Mouse (Mus musculus) heart, adult 2 months (tissue): ENCODE results near the gene Rbm24.

Experiments
- CTCF ChIP-seq: fragments of 200-600 bp; IDR thresholded peaks from 2 replicates; pipeline ENCODE4 v1.8.1; 2022; ENCODE audit warnings: antibody characterized with exemption, mild to moderate bottlenecking, moderate library complexity
- POLR2A ChIP-seq: fragments of 200-500 bp; IDR thresholded peaks from 2 replicates; pipeline ENCODE4 v1.6.1; 2011; ENCODE audit warnings: mild to moderate bottlenecking, low read depth, low read length, control low read depth; ENCODE audit not compliant: insufficient read depth

- TF ChIP-seq CTCF: no peak
- TF ChIP-seq POLR2A: no peak
These were observed 50.0 kb downstream of the Rbm24 start for GRCm38 (mm10) chr13:46468251-46468650.
